Mouse (Mus musculus) stomach, postnatal 0 days (tissue): ENCODE measurements at regions not wholly inside any gene's neighbourhood (a gene's known extent, or its start where the extent isn't known, plus 50 kb on each side); places are given as distances from the start of the nearest gene placed in this dataset.

ENCODE experiments used
- ATAC-seq: fragments of 200-750 bp; cut with Nextera tagmentation; 2 replicates; pipeline ENCODE4 v1.8.0; 2017; ENCODE audit not compliant: low FRiP score, low TSS enrichment
- DNase-seq: peaks from one replicate; pipeline ENCODE4 v3.0.0-alpha.2; 2016; ENCODE audit warnings: low spot score
- H3K27ac ChIP-seq: fragments of 300-500 bp; sonication (generic); replicated peaks from 2 replicates; pipeline ENCODE4 v1.5.1; 2014; ENCODE audit warnings: mild to moderate bottlenecking, control low read depth
- H3K27me3 ChIP-seq: fragments of 300-500 bp; sonication (generic); 2 replicates; pipeline ENCODE4 v1.6.1; 2014; ENCODE audit warnings: low read length; ENCODE audit not compliant: control insufficient read depth, insufficient read depth
- H3K36me3 ChIP-seq: fragments of 300-500 bp; sonication (generic); 2 replicates; pipeline ENCODE4 v1.6.1; 2014; ENCODE audit warnings: low read length, mixed read lengths; ENCODE audit not compliant: control insufficient read depth, insufficient read depth
- H3K4me1 ChIP-seq: fragments of 300-500 bp; sonication (generic); replicated peaks from 2 replicates; pipeline ENCODE4 v1.6.1; 2014; ENCODE audit warnings: antibody characterized with exemption; ENCODE audit not compliant: control insufficient read depth, insufficient read depth
- H3K4me2 ChIP-seq: fragments of 300-500 bp; sonication (generic); replicated peaks from 2 replicates; pipeline ENCODE4 v1.6.1; 2014; ENCODE audit warnings: low read depth, mild to moderate bottlenecking, control low read depth, moderate library complexity
- H3K4me3 ChIP-seq: fragments of 300-500 bp; sonication (generic); 2 replicates; pipeline ENCODE4 v1.5.1; 2014; ENCODE audit warnings: low read depth, low read length, control low read depth
- H3K9ac ChIP-seq: fragments of 300-500 bp; sonication (generic); 2 replicates; pipeline ENCODE4 v1.6.1; 2014; ENCODE audit warnings: mild to moderate bottlenecking, low read length, control low read depth, mixed read lengths
- H3K9me3 ChIP-seq: fragments of 300-500 bp; sonication (generic); 2 replicates; pipeline ENCODE4 v1.6.1; 2016; ENCODE audit warnings: low read length; ENCODE audit not compliant: control insufficient read depth
- CTCF ChIP-seq: IDR thresholded peaks from 2 replicates; pipeline ENCODE4 v1.5.1; 2016; ENCODE audit warnings: antibody characterized with exemption, low read depth, mild to moderate bottlenecking, moderate library complexity
- EP300 ChIP-seq: optimal IDR thresholded peaks from 2 replicates; pipeline ENCODE3; 2016; ENCODE audit warnings: antibody characterized with exemption
- WGBS: fragments of 180-500 bp; shearing (Covaris S2); extraction: QIAGEN DNeasy Blood & Tissue Kit; methylation state at CpG from one replicate; pipeline ENCODE4 v1.1.7; 2014; 5-methylcytosine and 5-hydroxymethylcytosine counted together

DNA sequence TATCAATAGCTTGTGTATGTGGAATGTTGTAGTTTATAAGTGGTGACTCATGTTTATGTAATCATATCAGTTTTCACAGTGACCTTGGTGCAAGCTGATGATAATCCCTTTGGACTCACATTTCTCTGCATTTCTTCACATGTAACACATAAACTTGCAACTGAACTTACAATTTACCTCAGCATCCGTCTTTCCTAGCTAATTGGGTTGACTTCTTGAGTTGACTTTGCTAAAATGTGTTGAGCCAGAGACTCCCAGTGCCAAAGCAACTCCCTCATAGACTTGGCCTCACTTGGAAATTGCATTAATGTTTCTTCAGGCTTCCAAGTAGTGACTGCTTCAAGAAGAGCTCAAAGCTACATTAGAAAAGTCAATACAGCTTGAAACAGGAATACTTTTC lies 172.4 kb downstream of the Rdh14 start:
- 26% methylated on average over 1 of the region's 1 CpGs for WGBS
- ATAC-seq = no peak
- TF ChIP-seq CTCF = no peak
- TF ChIP-seq EP300 = no peak
- H3K4me2 ChIP-seq = no peak overlapping the region
- H3K36me3 ChIP-seq = no peaks in the 10 kb centered on the region
- H3K27ac ChIP-seq = no peak overlapping the region
- H3K9ac ChIP-seq = no peak overlapping the region
- no peaks in the 10 kb centered on the region for H3K9me3 ChIP-seq
- no peak for DNase-seq
- no peak overlapping the region for H3K4me3 ChIP-seq
- H3K4me1 ChIP-seq = no peaks in the 10 kb centered on the region
- H3K27me3 ChIP-seq = no peaks in the 10 kb centered on the region

DNA sequence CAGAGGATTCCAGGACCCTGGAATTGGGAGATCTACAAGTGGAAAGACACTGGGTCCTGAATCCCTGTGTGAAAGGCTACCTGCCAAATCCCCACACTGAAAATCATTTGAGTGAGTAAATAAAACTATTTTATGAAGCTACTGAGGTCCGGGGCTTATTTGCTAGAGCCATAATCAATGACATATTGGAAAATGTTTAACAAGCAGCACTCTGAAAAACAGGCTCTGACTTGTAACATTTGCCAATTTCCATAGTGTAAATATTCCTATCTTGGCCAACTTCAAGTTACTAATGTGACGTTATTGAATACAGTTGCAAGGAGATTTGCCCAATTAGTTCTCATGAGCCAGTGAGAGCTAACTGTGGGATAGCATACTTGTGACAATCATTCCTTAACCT lies 177.3 kb downstream of the Rdh14 start:
- Histone ChIP-seq H3K27me3 (no peaks in the 10 kb centered on the region), H3K9me3 (no peaks in the 10 kb centered on the region), H3K4me3 (no peak overlapping the region), H3K27ac (no peak overlapping the region), H3K4me2 (no peak overlapping the region), H3K9ac (no peak overlapping the region), H3K36me3 (no peaks in the 10 kb centered on the region), H3K4me1 (no peaks in the 10 kb centered on the region)
- no peak for DNase-seq
- no peak for ATAC-seq
- TF ChIP-seq EP300 = no peak
- no peak for TF ChIP-seq CTCF
- 45% methylated on average over 2 of the region's 2 CpGs for WGBS

DNA sequence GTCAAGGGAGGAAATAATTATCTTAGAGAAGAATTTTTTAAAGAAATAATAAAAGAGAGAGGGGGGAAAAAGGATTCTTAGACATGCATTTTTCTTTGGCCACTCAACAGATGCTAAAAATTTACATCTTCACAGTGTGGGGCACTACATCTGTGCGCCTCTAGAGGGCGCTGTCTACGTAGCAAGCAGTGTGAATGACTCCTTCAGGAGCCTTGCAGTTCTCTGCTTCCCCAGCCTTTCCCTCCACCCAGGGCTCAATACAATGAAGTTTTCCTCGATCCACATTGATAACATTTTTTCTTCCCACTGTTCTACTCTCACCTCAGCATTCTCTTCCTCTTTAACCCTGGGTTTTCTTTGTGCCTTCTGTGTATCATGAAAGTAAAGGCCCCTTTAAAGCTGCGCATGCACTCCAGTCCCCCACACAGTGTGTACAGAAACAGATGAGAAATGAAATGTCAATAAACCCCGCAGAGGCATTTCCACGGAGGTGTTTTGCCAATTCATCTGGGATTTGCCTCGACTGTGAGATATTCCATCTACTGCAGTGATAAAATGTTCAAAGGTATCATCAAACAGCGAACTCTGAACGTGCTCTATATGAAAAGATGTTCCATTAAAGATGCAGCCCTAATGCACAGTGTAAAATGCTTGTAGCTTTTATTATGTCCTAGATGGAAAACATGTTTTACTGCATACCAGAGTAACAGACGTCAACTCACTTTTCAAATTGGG lies 181.2 kb downstream of the Rdh14 start:
- H3K4me3 ChIP-seq = no peak overlapping the region
- H3K27me3 ChIP-seq = no peaks in the 10 kb centered on the region
- H3K36me3 ChIP-seq = no peaks in the 10 kb centered on the region
- H3K9ac ChIP-seq = no peak overlapping the region
- TF ChIP-seq CTCF (peak; percentile 67), EP300 (no peak)
- H3K27ac ChIP-seq = no peak overlapping the region
- no peaks in the 10 kb centered on the region for H3K4me1 ChIP-seq
- WGBS = 38% methylated on average over 11 of the region's 11 CpGs
- no peak for DNase-seq
- no peak overlapping the region for H3K4me2 ChIP-seq
- ATAC-seq = no peak
- H3K9me3 ChIP-seq = no peaks in the 10 kb centered on the region

DNA sequence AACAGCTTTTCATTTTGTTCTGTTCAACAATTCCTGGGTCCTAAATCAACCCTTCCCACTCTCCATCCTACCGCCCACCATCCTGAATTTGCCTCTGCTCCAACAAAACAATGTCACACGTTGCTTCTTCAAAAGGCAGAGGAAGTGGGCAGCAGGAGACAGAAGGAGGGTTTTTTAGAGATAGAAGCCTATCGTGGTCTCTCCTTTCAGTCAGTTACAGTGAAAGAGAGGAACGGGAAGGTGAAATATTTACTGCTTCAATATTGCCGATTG lies 181.7 kb downstream of the Rdh14 start:
- H3K27me3 ChIP-seq = no peaks in the 10 kb centered on the region
- H3K4me3 ChIP-seq = no peak overlapping the region
- no peak overlapping the region for H3K27ac ChIP-seq
- ATAC-seq (no peak), DNase-seq (no peak)
- no peaks in the 10 kb centered on the region for H3K36me3 ChIP-seq
- TF ChIP-seq EP300 = no peak
- no peak for TF ChIP-seq CTCF
- 56% methylated on average over 5 of the region's 5 CpGs for WGBS
- no peak overlapping the region for H3K4me2 ChIP-seq
- no peak overlapping the region for H3K9ac ChIP-seq
- H3K4me1 ChIP-seq = no peaks in the 10 kb centered on the region
- H3K9me3 ChIP-seq = no peaks in the 10 kb centered on the region

DNA sequence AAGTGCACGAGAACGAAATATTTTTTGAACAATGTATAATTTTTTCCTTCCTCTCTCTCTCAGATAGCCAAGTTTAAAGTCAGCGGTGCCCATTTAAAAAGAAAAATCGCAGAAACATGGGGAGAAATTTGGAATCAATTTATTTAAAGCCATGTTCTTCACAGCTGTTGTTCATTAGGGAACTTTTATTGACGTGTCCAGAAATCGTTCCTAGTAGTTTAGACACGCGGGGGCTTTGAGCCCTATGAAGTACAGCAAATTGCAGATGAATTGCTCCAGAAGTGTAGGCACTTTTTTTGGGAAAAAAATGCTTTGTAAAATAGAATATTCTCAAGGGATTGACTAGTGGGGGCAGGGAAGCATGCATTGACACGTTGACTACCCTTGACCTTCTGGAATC lies 182.8 kb downstream of the Rdh14 start:
- no peak for DNase-seq
- Histone ChIP-seq H3K4me2 (no peak overlapping the region), H3K9me3 (no peaks in the 10 kb centered on the region), H3K4me1 (no peaks in the 10 kb centered on the region), H3K36me3 (no peaks in the 10 kb centered on the region), H3K9ac (no peak overlapping the region), H3K27ac (no peak overlapping the region), H3K27me3 (no peaks in the 10 kb centered on the region), H3K4me3 (no peak overlapping the region)
- TF ChIP-seq CTCF = no peak
- no peak for TF ChIP-seq EP300
- no peak for ATAC-seq
- 62% methylated on average over 9 of the region's 9 CpGs for WGBS

DNA sequence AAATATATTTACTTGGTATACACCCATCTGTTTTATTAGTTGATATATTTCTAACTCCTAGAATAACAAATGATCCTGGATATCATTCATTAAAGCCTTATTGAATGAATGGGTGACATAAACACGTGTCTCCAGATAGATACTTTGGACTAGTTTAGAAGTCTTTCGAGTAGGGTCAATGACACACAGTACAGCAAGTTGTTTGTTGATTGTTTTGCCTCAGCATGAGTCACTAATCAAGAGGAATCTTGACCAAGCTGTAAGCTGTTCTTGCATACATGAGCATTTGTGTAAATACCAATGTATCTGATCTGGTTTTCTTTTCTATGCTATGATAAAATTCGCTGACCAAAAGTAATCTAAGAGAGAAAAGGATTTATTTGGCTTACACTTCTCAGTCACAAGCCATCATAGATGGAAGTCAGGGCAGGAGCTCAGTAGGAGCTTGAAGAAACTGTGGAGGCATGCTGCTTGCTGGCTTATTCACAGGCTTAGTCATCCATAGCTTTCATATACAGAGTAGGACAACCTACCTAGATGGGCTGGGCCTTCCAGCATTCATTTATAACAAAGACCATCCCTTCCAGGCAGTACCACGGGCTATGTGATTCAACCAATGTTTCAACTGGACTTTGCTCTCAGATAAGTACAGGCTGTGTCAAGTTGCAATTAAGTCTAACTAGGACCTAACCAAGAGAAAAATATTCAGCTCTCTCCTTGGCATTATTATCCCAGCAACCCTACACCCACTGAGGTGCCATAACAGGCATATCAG lies 192.5 kb downstream of the Rdh14 start:
- Histone ChIP-seq H3K4me2 (no peak overlapping the region), H3K27me3 (no peaks in the 10 kb centered on the region), H3K36me3 (no peaks in the 10 kb centered on the region), H3K9ac (no peak overlapping the region), H3K4me1 (no peaks in the 10 kb centered on the region), H3K9me3 (no peaks in the 10 kb centered on the region), H3K4me3 (no peak overlapping the region), H3K27ac (no peak overlapping the region)
- ATAC-seq (peak; percentile 99), DNase-seq (peak; percentile 33)
- WGBS = 59% methylated on average over 4 of the region's 4 CpGs
- TF ChIP-seq CTCF (no peak), EP300 (no peak)
